Mouse (Mus musculus) granulocyte monocyte progenitor cell, adult 5-6 weeks (primary cell): ENCODE data around the gene Stxbp1. TPM values are rescaled to one million over a fixed set of nuclear protein-coding genes. Genes with fewer than 3 reads are reported as not detected.

ENCODE experiments used
- ATAC-seq: replicated peaks from 2 replicates; pipeline ENCODE4 v1.8.0; 2016; ENCODE audit warnings: mild to moderate bottlenecking, moderate TSS enrichment, inconsistent platforms; ENCODE audit not compliant: poor library complexity, severe bottlenecking
- total RNA-seq, 2 experiments: library from RNA; stranded (forward) in 1 of 2; stranded (reverse) in 1 of 2; fragments of 200-712, 200-1000 nt in 1 of 2; fragments of >200 nt in 1 of 2; fragmentation: Nextera tagmentation in 1 of 2; gene quantifications; 2 replicates each; pipeline ENCODE4 v1.2.3; 2014 to 2017

Stxbp1 gene
- total RNA-seq, 2 experiments from 2014 or later = 1.3 to 3.5 TPM

DNA sequence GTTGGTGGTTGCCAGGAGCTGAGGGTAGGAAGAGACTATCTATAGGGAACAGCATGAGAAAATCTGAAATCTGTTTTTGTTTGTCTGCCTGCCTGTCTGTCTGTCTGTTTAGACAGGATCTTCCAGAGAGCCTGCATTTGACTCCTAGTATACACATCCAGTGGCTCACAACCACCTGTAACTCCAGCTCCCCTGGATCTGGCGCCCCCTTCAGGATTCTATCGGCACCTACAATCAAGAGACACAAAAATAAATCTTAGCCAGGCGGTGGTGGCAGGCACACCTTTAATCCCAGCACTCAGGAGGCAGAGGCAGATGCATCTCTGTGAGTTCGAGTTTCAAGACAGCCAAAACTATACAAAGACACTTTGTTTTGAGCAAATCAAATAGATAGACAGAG lies 4.5 kb downstream of the Stxbp1 start:
- ATAC-seq = no peak

DNA sequence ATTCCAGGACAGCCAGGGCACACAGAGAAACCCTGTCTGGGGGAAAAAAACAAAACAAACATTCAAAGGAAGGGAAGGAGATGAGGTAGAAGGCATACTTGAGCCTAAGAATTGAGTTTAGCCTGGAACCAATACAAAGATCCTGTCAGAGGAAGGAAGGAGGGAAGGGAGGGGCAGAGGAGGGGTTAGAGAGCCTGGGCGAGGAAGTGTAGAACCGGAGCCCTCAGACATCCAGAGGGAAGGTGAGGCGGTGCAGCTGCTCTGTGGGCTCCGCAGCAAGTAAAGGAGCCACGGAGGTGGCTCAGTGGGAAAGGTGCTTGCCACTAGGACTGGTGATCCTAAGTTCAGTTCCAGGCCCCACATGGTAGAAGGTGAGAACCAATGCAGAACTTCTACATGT lies 5.9 kb downstream of the Stxbp1 start:
- no peak for ATAC-seq

DNA sequence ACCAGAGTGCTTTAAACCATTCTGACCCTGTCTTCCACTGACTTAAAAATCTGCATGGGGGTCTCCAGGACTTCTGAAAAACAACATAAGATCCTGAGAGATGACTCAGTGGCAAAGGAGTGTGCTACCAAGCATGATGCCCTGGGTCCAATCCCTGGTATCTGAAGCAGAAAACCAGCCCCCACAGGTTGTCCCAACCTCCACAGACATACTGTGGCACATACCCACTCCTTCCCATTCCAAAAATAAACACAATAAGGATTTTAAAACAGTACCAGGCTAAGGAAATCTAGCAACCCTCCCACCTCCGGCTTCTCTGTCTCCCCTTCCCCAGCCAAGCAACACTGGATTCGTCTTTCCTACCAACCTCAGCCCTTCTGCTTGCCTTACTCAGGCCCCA lies 7.8 kb downstream of the Stxbp1 start:
- ATAC-seq = no peak

DNA sequence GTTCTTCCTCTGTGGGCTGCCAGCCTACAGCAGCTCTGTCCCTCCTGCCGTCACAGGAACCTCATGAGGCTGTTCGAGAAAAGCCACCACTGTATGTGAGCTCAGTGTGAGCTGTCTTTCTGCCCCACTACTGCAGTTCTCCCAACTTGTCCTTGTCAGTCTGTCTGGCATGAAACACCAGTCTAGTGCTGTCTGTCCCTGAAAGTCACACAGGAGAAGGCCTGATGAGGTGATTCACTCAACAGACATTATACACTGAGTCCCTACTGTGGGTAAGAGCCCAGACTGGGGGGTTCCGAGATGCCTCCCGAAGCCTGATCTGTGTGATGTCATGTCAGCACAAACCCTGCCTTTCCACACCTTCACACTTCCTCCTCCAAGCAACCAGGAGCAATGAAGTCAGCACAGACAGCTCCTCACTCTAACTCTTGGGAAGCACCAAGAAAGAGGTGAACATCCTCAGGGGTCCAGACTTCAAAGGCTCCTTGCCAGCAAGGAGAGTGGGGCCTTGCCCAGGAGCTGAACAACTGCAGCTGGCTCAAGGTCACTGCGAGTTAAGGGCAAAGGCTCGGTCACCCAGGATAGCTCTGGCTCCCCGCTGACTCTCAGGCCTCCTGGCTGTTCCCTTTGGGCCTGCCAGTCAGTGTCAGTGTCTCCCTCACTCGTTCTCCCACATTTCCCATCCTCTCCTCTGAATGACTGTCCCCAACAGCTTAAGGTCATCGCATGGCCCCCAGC lies 8.7 kb downstream of the Stxbp1 start:
- no peak for ATAC-seq

DNA sequence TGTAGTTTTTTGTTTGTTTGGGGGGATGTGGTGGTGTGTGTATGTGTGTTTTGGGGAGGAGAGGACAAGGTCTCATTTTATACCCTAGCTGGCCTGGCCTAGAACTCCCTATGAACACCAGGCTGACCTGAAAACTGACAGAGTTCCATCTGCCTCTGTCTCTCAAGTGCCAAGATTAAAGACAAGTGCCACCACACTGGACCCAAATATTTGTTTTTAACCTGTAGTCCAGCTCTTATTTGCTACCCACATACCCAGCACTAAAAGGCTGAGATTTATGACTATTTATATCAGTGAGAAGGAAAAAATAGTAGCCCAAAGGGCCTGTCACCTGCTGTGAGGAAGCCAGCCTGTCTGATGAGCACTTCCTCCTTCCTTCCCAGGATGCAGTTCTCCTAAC lies 11.5 kb downstream of the Stxbp1 start:
- no peak for ATAC-seq

DNA sequence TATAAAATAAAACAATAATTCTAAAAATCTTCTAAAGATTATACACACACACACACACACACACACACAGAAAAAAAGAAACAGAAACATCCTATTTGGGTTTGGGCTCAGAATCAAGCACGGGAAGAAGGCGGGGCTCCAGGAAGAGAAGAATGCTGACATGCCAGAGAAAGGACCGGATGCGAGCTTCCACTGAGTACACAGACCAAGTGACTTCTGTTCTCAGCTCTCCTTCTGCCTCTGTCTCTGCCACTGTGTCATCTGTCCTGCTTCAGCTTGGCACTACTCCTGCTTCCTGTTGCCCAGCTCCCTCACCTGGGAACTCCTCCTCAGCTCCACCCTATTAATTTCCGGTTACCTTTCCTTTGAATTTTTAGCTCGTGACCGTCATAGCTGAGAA lies 12.5 kb downstream of the Stxbp1 start:
- no peak for ATAC-seq

DNA sequence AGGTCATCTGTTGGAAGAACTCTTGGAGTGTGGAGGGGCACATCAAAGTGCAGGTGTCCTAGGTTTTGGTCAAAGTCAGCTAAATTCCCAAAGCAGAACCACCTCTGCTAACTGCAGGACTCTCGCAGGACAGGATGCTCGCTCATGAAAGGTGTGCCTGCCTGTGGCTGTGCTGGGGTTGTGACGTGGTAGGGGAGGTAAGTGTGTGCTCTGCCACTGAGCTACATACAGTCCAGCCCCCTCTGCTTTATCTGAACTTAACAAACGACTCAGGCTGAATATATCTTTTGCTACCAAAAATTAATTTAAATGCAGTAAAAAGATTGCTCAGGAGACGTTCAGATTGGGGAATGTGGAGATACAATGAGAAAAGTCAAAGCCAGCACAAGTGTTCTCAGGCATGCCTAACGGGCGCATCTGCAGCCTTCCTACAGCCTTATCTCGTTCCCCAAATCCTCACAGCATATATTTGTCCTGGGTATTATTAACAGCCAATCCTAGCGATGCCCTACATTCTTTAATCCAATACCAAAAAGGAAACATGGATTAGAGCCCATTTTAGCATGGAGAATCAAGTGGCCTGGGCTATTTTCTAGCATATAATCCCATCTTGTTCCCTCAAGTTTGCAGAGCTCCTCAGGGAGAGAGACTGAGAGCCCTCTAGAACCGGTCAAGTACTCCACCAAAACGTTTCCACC lies 17.9 kb downstream of the Stxbp1 start:
- no peak for ATAC-seq

DNA sequence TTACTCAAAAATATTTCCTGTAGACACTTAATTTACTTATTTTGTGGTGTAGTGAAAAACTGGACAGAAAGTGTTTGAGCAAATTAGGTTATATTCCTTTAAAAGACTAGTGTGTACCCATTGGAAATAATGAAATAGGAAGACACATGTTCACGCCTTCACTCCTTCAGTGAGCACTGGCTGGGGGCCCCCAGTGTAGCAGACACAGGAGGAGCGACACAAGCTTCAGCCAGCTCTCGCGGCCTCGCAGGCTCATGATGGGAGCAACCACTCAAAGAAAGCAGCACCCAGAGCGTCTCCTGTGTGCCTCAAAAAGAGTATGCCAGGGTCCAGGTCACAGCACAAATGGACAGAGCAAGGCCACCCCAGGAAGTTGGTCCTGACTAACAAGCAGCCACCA lies 21.2 kb downstream of the Stxbp1 start:
- no peak for ATAC-seq

DNA sequence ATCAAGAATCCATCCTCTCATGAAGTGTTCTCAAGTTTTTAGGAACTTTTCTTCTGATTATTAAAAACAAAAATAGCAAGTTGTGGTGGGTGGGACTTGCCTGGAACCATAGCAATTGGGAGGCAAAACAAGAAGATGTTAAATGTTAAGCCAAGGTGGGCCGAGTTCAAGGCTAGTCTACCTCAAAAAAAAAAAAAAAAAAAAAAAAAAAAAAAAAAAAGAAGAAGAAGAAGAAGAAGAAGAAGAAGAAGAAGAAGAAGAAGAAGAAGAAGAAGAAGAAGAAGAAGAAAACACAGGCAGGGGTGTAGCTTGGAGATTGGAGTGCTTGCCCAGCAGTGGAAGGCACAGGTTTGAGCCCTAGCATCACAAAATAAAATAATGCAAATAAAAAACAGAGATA lies 22.3 kb downstream of the Stxbp1 start:
- no peak for ATAC-seq

DNA sequence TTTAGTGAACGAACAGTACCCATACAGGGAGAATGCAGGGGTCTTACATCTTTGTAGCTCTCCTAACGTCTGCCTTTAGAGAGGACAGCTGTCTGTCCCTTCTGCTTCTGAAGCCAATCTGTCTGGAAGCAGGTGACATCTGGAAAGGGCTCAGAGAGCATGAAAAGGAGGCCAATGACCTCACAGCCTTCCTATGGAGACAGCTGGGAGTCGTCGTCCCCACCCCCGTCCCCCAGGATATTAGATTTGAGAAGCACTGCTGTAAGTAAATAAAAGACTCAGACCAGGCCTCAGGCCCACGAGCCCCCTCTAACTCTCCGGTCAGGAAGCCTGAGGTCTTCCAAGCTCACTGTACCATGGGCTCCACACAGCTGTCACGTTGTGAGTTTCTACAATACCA lies 22.9 kb downstream of the Stxbp1 start:
- no peak for ATAC-seq

DNA sequence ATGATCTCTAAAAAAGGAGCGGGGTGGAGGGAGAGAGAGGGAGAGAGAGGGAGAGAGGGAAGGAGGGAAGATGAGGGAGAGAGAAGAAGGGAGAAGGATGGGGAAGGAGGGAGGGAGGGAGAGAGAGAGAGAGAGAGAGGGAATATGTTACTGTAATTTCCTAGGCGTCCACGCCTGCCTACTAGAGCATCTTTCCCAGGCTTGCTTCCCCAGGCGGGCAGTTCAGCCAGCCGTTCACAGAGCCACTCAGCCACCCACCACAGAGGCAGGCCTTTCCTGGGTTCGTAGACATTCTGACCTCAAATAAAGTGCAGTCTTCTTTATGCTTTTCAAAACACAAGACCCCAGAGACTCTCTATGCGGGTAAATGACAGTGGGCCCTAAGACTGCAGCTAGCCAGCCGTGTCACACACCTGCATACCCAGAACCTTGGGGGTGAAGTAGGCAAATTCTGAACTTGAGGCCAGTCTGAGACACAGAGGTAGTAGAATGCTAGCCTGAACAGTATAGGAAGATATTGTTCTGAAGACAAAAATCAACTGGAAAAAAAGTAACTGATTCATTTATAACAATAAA lies 23.4 kb downstream of the Stxbp1 start:
- no peak for ATAC-seq

DNA sequence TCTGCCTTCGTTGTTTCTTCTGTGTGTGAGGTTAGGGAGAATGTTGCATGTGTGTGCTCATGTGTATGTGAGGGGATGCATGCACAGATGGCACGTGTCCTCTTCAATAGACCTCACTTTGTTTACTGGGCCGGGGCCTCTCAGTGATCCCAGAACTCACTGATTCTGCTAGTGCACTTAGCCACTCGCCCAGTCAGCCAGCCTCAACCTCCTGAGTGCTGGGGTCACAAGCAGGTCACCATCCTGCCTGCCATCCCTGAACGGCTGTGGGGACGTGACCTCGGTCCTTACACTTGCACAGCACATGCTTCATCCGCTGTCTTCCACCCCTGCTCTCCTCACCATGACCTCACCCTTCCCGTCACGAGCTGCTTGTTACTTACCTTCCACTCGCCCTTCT lies 23.9 kb downstream of the Stxbp1 start:
- ATAC-seq = no peak

DNA sequence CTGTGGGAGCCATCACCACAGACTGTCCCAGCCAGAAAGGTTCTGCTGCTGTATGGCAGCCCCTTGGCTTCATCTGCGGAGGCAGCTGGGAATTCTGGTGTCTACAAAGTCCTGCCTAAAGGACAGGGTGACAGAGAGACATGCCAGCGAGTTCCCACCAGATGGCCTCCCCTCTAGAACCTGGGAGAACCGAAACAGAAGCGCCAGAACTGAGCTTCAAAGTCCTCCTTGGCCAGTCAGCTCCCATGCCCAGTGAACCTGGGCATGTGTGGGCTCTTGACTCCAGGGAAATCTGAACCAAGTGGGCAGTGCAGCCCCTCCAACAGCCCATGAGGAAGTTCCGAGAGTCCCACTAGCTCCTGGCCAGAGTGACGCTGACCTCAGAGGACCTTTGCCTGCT lies 24.4 kb downstream of the Stxbp1 start:
- no peak for ATAC-seq

DNA sequence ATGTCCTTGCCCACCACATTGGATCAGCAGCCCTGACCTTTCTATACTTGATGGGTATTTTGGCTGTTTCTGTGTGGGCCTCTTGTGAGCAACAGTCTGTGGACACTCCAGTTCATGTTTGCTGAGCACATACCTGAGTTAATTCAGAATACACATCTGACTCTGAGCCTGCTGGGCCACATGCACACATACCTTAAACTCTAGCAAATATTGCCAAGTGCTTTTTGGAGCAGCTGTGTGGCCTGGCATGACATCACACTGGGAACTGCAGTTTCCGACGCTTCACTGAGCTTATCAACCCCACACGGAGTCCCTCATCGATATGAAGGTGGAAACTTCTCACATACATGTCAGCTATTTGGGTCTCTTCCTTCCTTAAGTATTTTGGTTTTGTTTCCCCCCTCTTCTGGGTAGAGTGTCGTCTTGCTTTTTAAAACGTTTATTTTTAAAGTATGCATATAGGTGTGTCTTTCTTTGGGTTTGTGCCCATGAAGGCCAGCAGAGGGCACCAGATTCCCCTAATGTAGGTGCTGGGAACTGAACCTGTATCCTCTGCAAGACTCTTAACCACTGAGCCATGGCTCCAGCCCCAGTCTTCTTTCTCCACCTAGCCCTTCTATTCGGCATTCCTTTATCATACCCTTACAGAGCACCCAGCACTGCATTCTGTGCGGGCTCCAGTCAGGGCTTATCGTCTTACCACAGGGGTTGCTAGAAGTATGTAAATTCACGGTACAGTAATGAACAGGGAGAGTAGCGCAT lies 25.8 kb downstream of the Stxbp1 start:
- peak; percentile 50; the same call in 1 of the 2 replicates for ATAC-seq

DNA sequence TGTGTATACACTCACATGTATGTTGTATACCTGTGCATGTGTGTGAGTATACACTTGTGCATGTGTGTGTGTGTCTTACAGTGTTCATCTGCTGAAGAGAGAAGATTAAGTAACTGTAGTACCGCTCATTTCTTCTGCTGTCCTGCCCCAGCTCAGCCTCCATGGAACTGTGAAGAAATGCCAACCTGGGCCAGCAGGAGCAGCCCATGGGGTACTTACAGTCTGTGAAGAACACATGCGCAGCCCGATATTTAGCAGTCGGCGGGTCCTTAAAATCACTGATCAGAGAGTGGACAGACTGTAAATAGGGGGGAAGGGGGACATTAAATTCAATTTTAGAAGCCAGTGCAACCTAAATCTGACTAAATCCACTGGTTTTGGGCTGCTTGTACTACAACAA lies 28.8 kb downstream of the Stxbp1 start:
- ATAC-seq = no peak

DNA sequence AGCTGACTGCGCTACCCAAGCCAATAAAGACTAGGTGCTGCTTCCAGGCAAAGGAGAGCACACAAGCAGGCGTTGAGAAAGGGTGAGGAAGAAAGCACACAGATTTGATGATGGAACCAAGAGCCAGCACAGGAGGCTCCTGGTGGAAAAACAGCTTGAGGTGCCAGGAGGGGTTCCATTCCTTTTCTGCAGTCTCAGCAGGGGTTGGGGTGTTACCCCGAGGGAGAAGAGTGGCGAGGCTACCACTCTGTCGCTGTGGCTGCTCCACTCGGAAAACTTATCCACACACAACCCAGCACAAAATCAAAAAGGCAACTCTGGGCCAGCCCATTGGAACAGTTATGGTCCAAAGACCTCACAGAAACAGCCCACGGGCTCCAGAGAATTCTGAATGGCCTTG lies 29.5 kb downstream of the Stxbp1 start:
- no peak for ATAC-seq

DNA sequence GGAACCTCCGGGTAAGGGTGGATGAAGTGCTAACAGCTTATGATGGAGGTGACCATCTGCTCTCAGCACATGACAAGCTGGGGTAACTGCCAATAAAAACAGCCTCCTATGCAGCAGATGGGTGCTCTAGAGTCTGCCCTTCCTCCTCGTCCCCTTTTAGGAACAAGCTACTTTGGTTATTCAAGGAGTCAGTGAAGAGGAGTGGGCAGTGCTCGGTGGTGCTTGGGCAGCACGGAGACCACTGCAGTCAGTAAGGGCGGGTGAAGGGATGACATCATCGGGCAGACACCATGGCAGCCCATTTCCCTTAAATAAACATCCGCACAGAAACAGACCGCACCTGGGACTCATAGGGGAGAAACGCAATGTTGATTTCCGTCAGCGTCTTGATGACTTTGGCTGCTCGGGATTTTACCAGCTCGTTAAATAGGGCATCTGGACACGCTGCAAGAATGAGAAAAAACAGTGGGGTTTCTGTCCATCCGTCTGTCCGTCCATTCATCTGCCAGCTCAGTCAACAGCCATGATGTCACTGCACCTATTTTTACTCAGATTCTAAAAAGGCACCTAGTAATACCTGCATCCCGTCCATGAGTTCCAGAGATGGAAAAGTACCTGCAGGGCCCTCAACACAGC lies 30.0 kb downstream of the Stxbp1 start:
- no peak for ATAC-seq

DNA sequence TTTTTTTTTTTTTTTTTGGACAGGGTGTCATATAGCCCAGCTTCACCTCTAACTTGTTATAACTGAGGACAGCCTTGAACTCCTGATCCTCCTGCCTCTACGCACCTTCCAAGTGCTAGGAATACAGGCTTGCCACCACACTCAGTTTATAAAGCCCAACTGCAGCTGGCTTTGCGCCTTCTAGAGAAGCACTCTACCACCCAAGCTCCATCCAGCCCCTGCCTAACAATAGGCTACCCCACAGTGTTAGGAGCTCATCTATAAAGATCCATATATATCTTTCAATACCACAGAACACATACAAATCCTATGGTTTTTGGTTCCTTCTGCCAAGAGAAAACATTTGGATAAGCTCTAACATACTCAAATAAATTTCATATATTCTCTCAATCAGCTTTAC lies 30.5 kb downstream of the Stxbp1 start:
- no peak for ATAC-seq

DNA sequence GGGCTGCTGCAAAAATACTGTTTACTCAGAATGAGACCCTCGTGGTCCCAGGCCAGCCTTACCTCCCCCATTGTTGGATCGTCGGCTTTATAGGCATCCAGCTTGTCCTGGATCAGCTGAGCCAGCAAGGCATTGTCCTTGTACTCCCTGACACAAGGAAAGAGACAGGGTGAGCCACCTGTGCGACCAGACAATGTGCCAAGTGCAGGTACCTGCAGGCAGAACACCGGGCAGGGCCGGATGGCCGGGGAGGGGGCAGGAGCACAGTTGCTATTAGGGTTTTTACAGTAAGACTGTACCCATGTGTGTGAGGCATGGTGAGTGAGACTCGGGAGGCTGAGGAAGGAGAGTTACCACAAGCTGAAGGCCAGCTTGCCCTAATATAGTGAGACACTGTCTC lies 35.1 kb downstream of the Stxbp1 start:
- ATAC-seq = no peak

DNA sequence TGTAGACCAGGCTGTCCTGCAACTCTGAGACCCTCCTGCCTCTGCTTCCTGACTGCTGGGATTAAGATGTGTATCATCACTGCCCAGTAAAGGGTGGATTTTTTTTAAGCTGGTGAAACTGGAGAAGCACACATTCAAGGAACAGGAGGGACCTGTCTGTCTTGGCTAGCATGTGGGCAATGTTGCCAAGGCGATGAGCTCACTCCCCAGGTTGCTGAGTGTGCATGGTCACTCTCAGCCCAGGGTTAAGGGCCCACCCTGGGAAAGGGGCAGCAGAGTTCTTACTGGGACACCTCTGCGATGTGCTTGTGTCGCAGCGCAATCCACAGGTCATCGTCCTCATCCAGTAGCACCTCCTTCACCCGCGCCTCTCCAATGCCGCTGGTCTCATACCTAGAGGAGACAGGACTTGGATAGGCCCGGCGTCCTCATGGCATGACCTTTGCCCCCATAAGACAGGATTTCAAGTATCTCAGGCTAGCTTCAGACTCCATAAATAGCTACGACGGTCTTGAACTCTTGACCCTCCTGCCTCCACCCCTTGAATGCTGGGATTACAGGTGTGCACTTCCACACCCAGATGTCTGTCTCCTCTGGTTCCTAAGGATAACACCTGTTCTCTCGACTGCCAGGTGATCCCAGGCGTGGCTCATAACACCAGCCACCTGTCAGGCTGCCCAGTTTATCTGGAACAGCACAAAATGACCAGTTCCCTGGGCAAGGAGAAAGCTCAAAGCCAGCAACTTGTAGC lies 38.1 kb downstream of the Stxbp1 start:
- no peak for ATAC-seq
